8 mouse cellular contexts compared by ENCODE assay signal in the genomic region with DNA sequence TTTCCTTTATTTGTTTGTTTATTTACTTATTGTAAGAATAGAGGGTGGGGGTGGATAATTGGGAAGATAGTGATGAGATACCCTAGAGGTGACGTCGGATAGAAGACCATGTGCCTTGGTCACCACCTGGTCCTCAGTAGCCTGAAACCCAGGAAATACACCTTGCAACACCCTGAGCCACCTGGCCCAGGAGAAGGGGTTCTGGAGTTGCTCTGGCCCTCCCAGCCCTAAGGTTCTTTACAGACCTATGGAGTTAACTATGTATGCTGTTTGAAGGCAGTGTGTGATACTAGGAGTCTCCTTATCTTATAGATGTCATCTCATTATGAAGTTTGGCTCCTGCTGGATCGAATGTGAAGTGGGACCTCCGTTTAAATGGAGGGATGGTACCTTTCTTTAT. TPM values are rescaled to one million over a fixed set of nuclear protein-coding genes. Genes with fewer than 3 reads are reported as not detected.
A peak's percentile ranks its signal among the peaks of the same experiment; 100 is the strongest.
DNase-seq lines count a peak whose midpoint lies in the region; ATAC-seq lines count a peak whose summit lies in the region.

No protein-coding gene starts in this region.

- H3K4me3 ChIP-seq in heart, embryonic 15.5 days: peak overlapping the region; percentile 88
- peak overlapping the region; percentile 89 for H3K4me3 ChIP-seq in embryonic facial prominence, embryonic 11.5 days (ENCODE audit: low read depth, low read length)
- peak overlapping the region; percentile 93 for H3K4me3 ChIP-seq in hindbrain, embryonic 14.5 days (replicated peaks; ENCODE audit: low read length)
- peak overlapping the region; percentile 81 for H3K4me3 ChIP-seq in midbrain, embryonic 13.5 days (replicated peaks)

- 0 out of 2 replicates have a peak overlapping the region, but pooled peaks have one; percentile 94 for H3K27ac ChIP-seq in heart, embryonic 15.5 days
- H3K27ac ChIP-seq in embryonic facial prominence, embryonic 11.5 days (replicated peaks; ENCODE audit: low read depth, low read length): no peak overlapping the region
- 0 out of 2 replicates have a peak overlapping the region, but pooled peaks have one; percentile 91 for H3K27ac ChIP-seq in hindbrain, embryonic 14.5 days
- no peak overlapping the region for H3K27ac ChIP-seq in midbrain, embryonic 13.5 days

- H3K4me2 ChIP-seq in heart, embryonic 15.5 days: peak overlapping the region; percentile 96
- H3K4me2 ChIP-seq in embryonic facial prominence, embryonic 11.5 days (ENCODE audit: low read depth, low read length): peak overlapping the region; percentile 88
- H3K4me2 ChIP-seq in hindbrain, embryonic 14.5 days (replicated peaks): peak overlapping the region; percentile 78
- H3K4me2 ChIP-seq in midbrain, embryonic 13.5 days (replicated peaks): peak overlapping the region; percentile 82

- H3K36me3 ChIP-seq in heart, embryonic 15.5 days: no peaks in the 10 kb centered on the region
- no peaks in the 10 kb centered on the region for H3K36me3 ChIP-seq in embryonic facial prominence, embryonic 11.5 days (replicated peaks; ENCODE audit: control insufficient read depth, insufficient read depth, low read depth, low read length)
- H3K36me3 ChIP-seq in hindbrain, embryonic 14.5 days (replicated peaks; ENCODE audit: control insufficient read depth, insufficient read depth): no peaks in the 10 kb centered on the region
- no peaks in the 10 kb centered on the region for H3K36me3 ChIP-seq in midbrain, embryonic 13.5 days

- WGBS in heart, embryonic 15.5 days: 43% methylated on average over 4 of the region's 4 CpGs
- 34% methylated on average over 4 of the region's 4 CpGs for WGBS in embryonic facial prominence, embryonic 11.5 days
- 34% methylated on average over 4 of the region's 4 CpGs for WGBS in hindbrain, embryonic 14.5 days
- 32% methylated on average over 4 of the region's 4 CpGs for WGBS in midbrain, embryonic 13.5 days

- no peaks in the 10 kb centered on the region for H3K9me3 ChIP-seq in heart, embryonic 15.5 days (replicated peaks)
- H3K9me3 ChIP-seq in embryonic facial prominence, embryonic 11.5 days (replicated peaks; ENCODE audit: control insufficient read depth, low read length): no peaks in the 10 kb centered on the region
- no peaks in the 10 kb centered on the region for H3K9me3 ChIP-seq in hindbrain, embryonic 14.5 days (ENCODE audit: control insufficient read depth, low read length)
- H3K9me3 ChIP-seq in midbrain, embryonic 13.5 days: no peaks in the 10 kb centered on the region

- peaks cover 39% of the 10 kb centered on the region for H3K4me1 ChIP-seq in heart, embryonic 15.5 days (replicated peaks)
- H3K4me1 ChIP-seq in embryonic facial prominence, embryonic 11.5 days (ENCODE audit: control insufficient read depth, insufficient read depth, low read length): no peaks in the 10 kb centered on the region
- H3K4me1 ChIP-seq in hindbrain, embryonic 14.5 days (replicated peaks; ENCODE audit: control insufficient read depth, insufficient read depth, low read length): peaks cover 33% of the 10 kb centered on the region
- H3K4me1 ChIP-seq in midbrain, embryonic 13.5 days (replicated peaks): peaks cover 49% of the 10 kb centered on the region

- peak overlapping the region; percentile 94; the same call in 1 of the 2 replicates for H3K9ac ChIP-seq in heart, embryonic 15.5 days
- 0 out of 2 replicates have a peak overlapping the region, but pooled peaks have one; percentile 18 for H3K9ac ChIP-seq in embryonic facial prominence, embryonic 11.5 days (replicated peaks; ENCODE audit: low read length)
- peak overlapping the region; percentile 98 for H3K9ac ChIP-seq in hindbrain, embryonic 14.5 days
- peak overlapping the region; percentile 96; the same call in 1 of the 2 replicates for H3K9ac ChIP-seq in midbrain, embryonic 13.5 days (replicated peaks)

- no peak for DNase-seq in heart, adult 18-20 months
- DNase-seq in embryonic facial prominence, embryonic 11.5 days (ENCODE audit: low spot score): no peak
- DNase-seq in hindbrain, embryonic 14.5 days (ENCODE audit: low spot score): no peak
- no peak for DNase-seq in layer of hippocampus, postnatal 36 days
- no peak for DNase-seq in ovary, postnatal 36 days (ENCODE audit: low spot score)
- no peak for DNase-seq in urinary bladder, postnatal 36 days (ENCODE audit: low spot score in 2 of 2)

- no peaks in the 10 kb centered on the region for H3K27me3 ChIP-seq in heart, embryonic 15.5 days
- no peaks in the 10 kb centered on the region for H3K27me3 ChIP-seq in embryonic facial prominence, embryonic 11.5 days (ENCODE audit: control insufficient read depth, insufficient read depth, low read length)
- no peaks in the 10 kb centered on the region for H3K27me3 ChIP-seq in hindbrain, embryonic 14.5 days (ENCODE audit: control insufficient read depth, insufficient read depth, low read length)
- H3K27me3 ChIP-seq in midbrain, embryonic 13.5 days: peaks cover 13% of the 10 kb centered on the region

- no peak for ATAC-seq in heart, embryonic 15.5 days (replicated peaks; ENCODE audit: insufficient number of reproducible peaks, insufficient read depth, low FRiP score, low read depth)
- ATAC-seq in embryonic facial prominence, embryonic 11.5 days (replicated peaks; ENCODE audit: insufficient number of reproducible peaks, low FRiP score, low TSS enrichment, low read depth): no peak
- ATAC-seq in hindbrain, embryonic 14.5 days (ENCODE audit: low FRiP score): no peak
- ATAC-seq in midbrain, embryonic 13.5 days: no peak

RNA-seq across cellular contexts. Expression of gene Cuedc1, which starts 2.3 kb away (rescaled TPM):
- polyA plus RNA-seq in heart, embryonic 15.5 days (2015; fragmentation: Nextera tagmentation; extraction: Ambion mirVana): 18.4 and 20.3 TPM in 2 replicates
- total RNA-seq in heart, adult 18-20 months (2021): 10 to 100 TPM; 40.0 to 43.8 TPM
- polyA plus RNA-seq in embryonic facial prominence, embryonic 11.5 days (2014; fragmentation: Nextera tagmentation; extraction: Ambion mirVana): 11.2 and 13.1 TPM in 2 replicates
- polyA plus RNA-seq in hindbrain, embryonic 14.5 days (2014; fragmentation: Nextera tagmentation; extraction: Ambion mirVana): 32.4 and 37.8 TPM in 2 replicates
- polyA plus RNA-seq in midbrain, embryonic 13.5 days (2015; fragmentation: Nextera tagmentation; extraction: Ambion mirVana): 40.6 and 46.1 TPM in 2 replicates
- total RNA-seq in layer of hippocampus, postnatal 36 days (2021): 10 to 100 TPM; 27.9 to 31.4 TPM

RNA-seq across cellular contexts. Expression of gene Vezf1, which starts 32.1 kb away (rescaled TPM):
- 22.2 and 24.9 TPM in 2 replicates for polyA plus RNA-seq in heart, embryonic 15.5 days (2015; fragmentation: Nextera tagmentation; extraction: Ambion mirVana)
- total RNA-seq in heart, adult 18-20 months (2021): 10 to 100 TPM; 35.0 to 38.4 TPM
- 63.1 and 69.3 TPM in 2 replicates for polyA plus RNA-seq in embryonic facial prominence, embryonic 11.5 days (2014; fragmentation: Nextera tagmentation; extraction: Ambion mirVana)
- polyA plus RNA-seq in hindbrain, embryonic 14.5 days (2014; fragmentation: Nextera tagmentation; extraction: Ambion mirVana): 48.3 and 50.2 TPM in 2 replicates
- 67.2 and 70.1 TPM in 2 replicates for polyA plus RNA-seq in midbrain, embryonic 13.5 days (2015; fragmentation: Nextera tagmentation; extraction: Ambion mirVana)
- 10 to 100 TPM; 20.2 to 22.6 TPM for total RNA-seq in layer of hippocampus, postnatal 36 days (2021)

RNA-seq across cellular contexts. Expression of gene Srsf1, which starts 53.0 kb away (rescaled TPM):
- 149 and 172 TPM in 2 replicates for polyA plus RNA-seq in heart, embryonic 15.5 days (2015; fragmentation: Nextera tagmentation; extraction: Ambion mirVana)
- 100 to 1,000 TPM in 1 of 2 experiments, 10 to 100 TPM in 1; 88.5 to 102 TPM for total RNA-seq in heart, adult 18-20 months (2021)
- 525 and 569 TPM in 2 replicates for polyA plus RNA-seq in embryonic facial prominence, embryonic 11.5 days (2014; fragmentation: Nextera tagmentation; extraction: Ambion mirVana)
- 252 and 290 TPM in 2 replicates for polyA plus RNA-seq in hindbrain, embryonic 14.5 days (2014; fragmentation: Nextera tagmentation; extraction: Ambion mirVana)
- 313 and 341 TPM in 2 replicates for polyA plus RNA-seq in midbrain, embryonic 13.5 days (2015; fragmentation: Nextera tagmentation; extraction: Ambion mirVana)
- total RNA-seq in layer of hippocampus, postnatal 36 days (2021): 100 to 1,000 TPM; 232 to 248 TPM

Comparison
In these comparisons a context has a peak if more than half of its experiments do, and no peak if none do; other contexts are left out.
1. H3K27ac ChIP-seq: peak in heart, embryonic 15.5 days (single experiment) and hindbrain, embryonic 14.5 days (single experiment); none in embryonic facial prominence, embryonic 11.5 days (single experiment) and midbrain, embryonic 13.5 days (single experiment).
2. H3K9ac ChIP-seq: peak in every context shown above with its lines; median percentile 98 in hindbrain, embryonic 14.5 days; 96 in midbrain, embryonic 13.5 days; 94 in heart, embryonic 15.5 days; 18 in embryonic facial prominence, embryonic 11.5 days.
3. Peak in every context shown above with its lines, with median percentiles within 50 percentile points of each other: H3K4me2 ChIP-seq and H3K4me3 ChIP-seq.